Mouse (Mus musculus): Measurements from ENCODE around the gene Xntrpc. TPM values are rescaled to one million over a fixed set of nuclear protein-coding genes. Genes with fewer than 3 reads are reported as not detected.
A peak's percentile ranks its signal among the peaks of the same experiment; 100 is the strongest.

The Xntrpc gene
- polyA plus RNA-seq, 1 experiment from 2014 or later = 0.63 TPM

GRCm38 (mm10) chr7:102076714-102077296 is 11.3 kb downstream of the Xntrpc start:
- Histone ChIP-seq H3K9ac (ENCODE audit: low read depth, low read length) (no peak overlapping the region), H3K9me3 (ENCODE audit: control insufficient read depth, low read length) (no peaks in the 10 kb centered on the region), H3K4me1 (ENCODE audit: control insufficient read depth, insufficient read depth, low read depth, low read length) (no peaks in the 10 kb centered on the region), H3K36me3 (ENCODE audit: control insufficient read depth, insufficient read depth, low read length) (peaks cover 20% of the 10 kb centered on the region), H3K27me3 (replicated peaks; ENCODE audit: control insufficient read depth, insufficient read depth, low read length) (no peaks in the 10 kb centered on the region), H3K4me3 (ENCODE audit: low read length) (no peak overlapping the region), H3K27ac (ENCODE audit: low read depth, low read length) (no peak overlapping the region), H3K4me2 (ENCODE audit: low read length) (no peak overlapping the region)
- ATAC-seq = no peak
- WGBS = 87% methylated on average over 7 of the region's 7 CpGs

- Histone ChIP-seq H3K27ac (ENCODE audit: low read depth, low read length) (no peak overlapping the region), H3K4me3 (ENCODE audit: low read length) (no peak overlapping the region), H3K9me3 (ENCODE audit: control insufficient read depth, low read length) (no peaks in the 10 kb centered on the region), H3K27me3 (replicated peaks; ENCODE audit: control insufficient read depth, insufficient read depth, low read length) (no peaks in the 10 kb centered on the region), H3K4me1 (ENCODE audit: control insufficient read depth, insufficient read depth, low read depth, low read length) (no peaks in the 10 kb centered on the region), H3K4me2 (ENCODE audit: low read length) (no peak overlapping the region), H3K36me3 (ENCODE audit: control insufficient read depth, insufficient read depth, low read length) (peaks cover 18% of the 10 kb centered on the region), H3K9ac (ENCODE audit: low read depth, low read length) (no peak overlapping the region)
- 0 out of 2 replicates have a peak, but pooled peaks have one; percentile 64 for ATAC-seq
- 80% methylated on average over 7 of the region's 7 CpGs for WGBS
Measured at GRCm38 (mm10) chr7:102078517-102078916, 13.0 kb downstream of the Xntrpc start.

GRCm38 (mm10) chr7:102080311-102080710 is 14.8 kb downstream of the Xntrpc start:
- Histone ChIP-seq H3K4me3 (ENCODE audit: low read length) (no peak overlapping the region), H3K9me3 (ENCODE audit: control insufficient read depth, low read length) (no peaks in the 10 kb centered on the region), H3K9ac (ENCODE audit: low read depth, low read length) (no peak overlapping the region), H3K36me3 (ENCODE audit: control insufficient read depth, insufficient read depth, low read length) (peaks cover 19% of the 10 kb centered on the region), H3K27ac (ENCODE audit: low read depth, low read length) (no peak overlapping the region), H3K27me3 (replicated peaks; ENCODE audit: control insufficient read depth, insufficient read depth, low read length) (no peaks in the 10 kb centered on the region), H3K4me1 (ENCODE audit: control insufficient read depth, insufficient read depth, low read depth, low read length) (no peaks in the 10 kb centered on the region), H3K4me2 (ENCODE audit: low read length) (no peak overlapping the region)
- WGBS = 96% methylated on average over 8 of the region's 8 CpGs
- ATAC-seq = no peak

GRCm38 (mm10) chr7:102081784-102082183 is 16.3 kb downstream of the Xntrpc start:
- no peaks in the 10 kb centered on the region for H3K9me3 ChIP-seq (ENCODE audit: control insufficient read depth, low read length)
- no peak overlapping the region for H3K4me2 ChIP-seq (ENCODE audit: low read length)
- H3K4me1 ChIP-seq (ENCODE audit: control insufficient read depth, insufficient read depth, low read depth, low read length) = no peaks in the 10 kb centered on the region
- H3K9ac ChIP-seq (ENCODE audit: low read depth, low read length) = no peak overlapping the region
- WGBS = 100% methylated on average over 5 of the region's 5 CpGs
- no peak overlapping the region for H3K27ac ChIP-seq (ENCODE audit: low read depth, low read length)
- no peak for ATAC-seq
- H3K36me3 ChIP-seq (ENCODE audit: control insufficient read depth, insufficient read depth, low read length) = peaks cover 19% of the 10 kb centered on the region
- no peak overlapping the region for H3K4me3 ChIP-seq (ENCODE audit: low read length)
- no peaks in the 10 kb centered on the region for H3K27me3 ChIP-seq (replicated peaks; ENCODE audit: control insufficient read depth, insufficient read depth, low read length)

- Histone ChIP-seq H3K9me3 (ENCODE audit: control insufficient read depth, low read length) (no peaks in the 10 kb centered on the region), H3K36me3 (ENCODE audit: control insufficient read depth, insufficient read depth, low read length) (peaks cover 10% of the 10 kb centered on the region), H3K4me3 (ENCODE audit: low read length) (no peak within 1 kb of the TSS), H3K4me2 (ENCODE audit: low read length) (no peak within 1 kb of the TSS), H3K27ac (ENCODE audit: low read depth, low read length) (no peak within 1 kb of the TSS), H3K27me3 (replicated peaks; ENCODE audit: control insufficient read depth, insufficient read depth, low read length) (no peaks in the 10 kb centered on the region), H3K9ac (ENCODE audit: low read depth, low read length) (no peak within 1 kb of the TSS), H3K4me1 (ENCODE audit: control insufficient read depth, insufficient read depth, low read depth, low read length) (no peaks in the 10 kb centered on the region)
- WGBS = 78% methylated on average over 5 of the region's 5 CpGs
- no peak for ATAC-seq
Measured at GRCm38 (mm10) chr7:102082816-102083215, 17.3 kb downstream of the Xntrpc start, which contains the start of gene Trpc2. TSS of gene Trpc2 (plus strand) at chr7:102083116.

- WGBS = 95% methylated on average over 26 of the region's 26 CpGs
- Histone ChIP-seq H3K9me3 (ENCODE audit: control insufficient read depth, low read length) (no peaks in the 10 kb centered on the region), H3K36me3 (ENCODE audit: control insufficient read depth, insufficient read depth, low read length) (peaks cover 5% of the 10 kb centered on the region), H3K4me3 (ENCODE audit: low read length) (no peak overlapping the region), H3K27ac (ENCODE audit: low read depth, low read length) (no peak overlapping the region), H3K9ac (ENCODE audit: low read depth, low read length) (no peak overlapping the region), H3K4me1 (ENCODE audit: control insufficient read depth, insufficient read depth, low read depth, low read length) (no peaks in the 10 kb centered on the region), H3K27me3 (replicated peaks; ENCODE audit: control insufficient read depth, insufficient read depth, low read length) (no peaks in the 10 kb centered on the region), H3K4me2 (ENCODE audit: low read length) (no peak overlapping the region)
- ATAC-seq = no peak
Measured at GRCm38 (mm10) chr7:102084041-102084696, 18.7 kb downstream of the Xntrpc start.

- ATAC-seq = no peak
- H3K36me3 ChIP-seq (ENCODE audit: control insufficient read depth, insufficient read depth, low read length) = peaks cover 4% of the 10 kb centered on the region; the same call in 1 of the 2 replicates
- no peak overlapping the region for H3K27ac ChIP-seq (ENCODE audit: low read depth, low read length)
- no peaks in the 10 kb centered on the region for H3K27me3 ChIP-seq (replicated peaks; ENCODE audit: control insufficient read depth, insufficient read depth, low read length)
- H3K4me1 ChIP-seq (ENCODE audit: control insufficient read depth, insufficient read depth, low read depth, low read length) = no peaks in the 10 kb centered on the region
- no peak overlapping the region for H3K9ac ChIP-seq (ENCODE audit: low read depth, low read length)
- H3K9me3 ChIP-seq (ENCODE audit: control insufficient read depth, low read length) = no peaks in the 10 kb centered on the region
- H3K4me3 ChIP-seq (ENCODE audit: low read length) = no peak overlapping the region
- WGBS = 88% methylated on average over 4 of the region's 4 CpGs
- no peak overlapping the region for H3K4me2 ChIP-seq (ENCODE audit: low read length)
Measured at GRCm38 (mm10) chr7:102087336-102087735, 21.8 kb downstream of the Xntrpc start.

GRCm38 (mm10) chr7:102099760-102100661 is 34.5 kb downstream of the Xntrpc start:
- no peak for ATAC-seq
- Histone ChIP-seq H3K27ac (ENCODE audit: low read depth, low read length) (no peak overlapping the region), H3K4me1 (ENCODE audit: control insufficient read depth, insufficient read depth, low read depth, low read length) (no peaks in the 10 kb centered on the region; the same call in 1 of the 2 replicates), H3K4me2 (ENCODE audit: low read length) (peak overlapping the region; percentile 42), H3K27me3 (replicated peaks; ENCODE audit: control insufficient read depth, insufficient read depth, low read length) (no peaks in the 10 kb centered on the region), H3K9me3 (ENCODE audit: control insufficient read depth, low read length) (no peaks in the 10 kb centered on the region), H3K9ac (ENCODE audit: low read depth, low read length) (no peak overlapping the region), H3K4me3 (ENCODE audit: low read length) (peak overlapping the region; percentile 3; the same call in 1 of the 2 replicates), H3K36me3 (ENCODE audit: control insufficient read depth, insufficient read depth, low read length) (no peaks in the 10 kb centered on the region)
- WGBS = 6% methylated on average over 30 of the region's 30 CpGs

GRCm38 (mm10) chr7:102100868-102101267 is 35.4 kb downstream of the Xntrpc start:
- WGBS = 68% methylated on average over 5 of the region's 5 CpGs
- Histone ChIP-seq H3K9me3 (ENCODE audit: control insufficient read depth, low read length) (no peaks in the 10 kb centered on the region), H3K4me1 (ENCODE audit: control insufficient read depth, insufficient read depth, low read depth, low read length) (no peaks in the 10 kb centered on the region; the same call in 1 of the 2 replicates), H3K9ac (ENCODE audit: low read depth, low read length) (no peak overlapping the region), H3K27ac (ENCODE audit: low read depth, low read length) (no peak overlapping the region), H3K4me2 (ENCODE audit: low read length) (no peak overlapping the region), H3K4me3 (ENCODE audit: low read length) (no peak overlapping the region), H3K27me3 (replicated peaks; ENCODE audit: control insufficient read depth, insufficient read depth, low read length) (no peaks in the 10 kb centered on the region), H3K36me3 (ENCODE audit: control insufficient read depth, insufficient read depth, low read length) (no peaks in the 10 kb centered on the region)
- no peak for ATAC-seq
